Mouse (Mus musculus) embryonic stem cell, embryonic (primary cell): ENCODE measurements around the gene Nrn1.

Experiments
- CTCF ChIA-PET, 4 experiments: fragments of 300-600 bp in 2 of 4; fragments of 350-600 bp in 2 of 4; sonication (Branson Sonifier 250); formaldehyde crosslinking; loops; one replicate each; lab custom pipeline; 2022; ENCODE audit warnings: inconsistent platforms in 2 of 4; lab: Charles Lee
- POLR2A ChIA-PET, 4 experiments: fragments of 300-600 bp in 2 of 4; fragments of 350-600 bp in 2 of 4; sonication (Branson Sonifier 250); formaldehyde crosslinking; loops; one replicate each; lab custom pipeline; 2022; ENCODE audit warnings: antibody characterized with exemption in 4 of 4, inconsistent platforms in 1 of 4; lab: Charles Lee

The Nrn1 gene

GRCm38 (mm10) chr13:36727779-36728470 is 7.0 kb downstream of the Nrn1 start:
- ChIA-PET CTCF (interaction anchor here in 1 of 4 experiments (0.6 kb wide), 1 partner anchor 990 kb away, joined by 4 read pairs; no protein-coding TSS in a partner anchor), POLR2A (interaction anchor here (0.6 to 2.1 kb wide), 10 partner anchors 7 to 760 kb away, joined by 3 to 7 read pairs (median 4); partner anchors contain the start of gene Nrn1 (in 1 of the 4))

GRCm38 (mm10) chr13:36726951-36727778 is 7.8 kb downstream of the Nrn1 start:
- POLR2A ChIA-PET: interaction anchor here (0.5 to 2.1 kb wide), 9 partner anchors 8 to 759 kb away, joined by 3 to 7 read pairs (median 4); partner anchors contain the start of gene Nrn1 (in 1 of the 4)
- CTCF ChIA-PET: no interaction called here

GRCm38 (mm10) chr13:36726551-36726950 is 8.4 kb downstream of the Nrn1 start:
- ChIA-PET CTCF (no interaction called here), POLR2A (interaction anchor here in 2 of 4 experiments (0.5 to 2.1 kb wide), 3 partner anchors 9 to 755 kb away, joined by 4 to 7 read pairs (median 6); partner anchors contain the start of gene Nrn1 (in 1 of the 2))

GRCm38 (mm10) chr13:36725881-36726280 is 9.1 kb downstream of the Nrn1 start:
- ChIA-PET CTCF (no interaction called here), POLR2A (interaction anchor here in 2 of 4 experiments (0.6 to 2.1 kb wide), 2 partner anchors 8 to 10 kb away, joined by 6 to 7 read pairs; partner anchors contain the start of gene Nrn1 (in 1 of the 2))

GRCm38 (mm10) chr13:36724533-36725470 is 10.1 kb downstream of the Nrn1 start:
- POLR2A ChIA-PET: interaction anchor here in 1 of 4 experiments (0.6 to 1.6 kb wide), 4 partner anchors 8 to 11 kb away, joined by 3 to 5 read pairs (median 4); no protein-coding TSS in a partner anchor

GRCm38 (mm10) chr13:36723726-36724300 is 11.1 kb downstream of the Nrn1 start:
- ChIA-PET POLR2A (interaction anchor here in 1 of 4 experiments (0.8 to 1.6 kb wide), 3 partner anchors 10 to 12 kb away, joined by 3 to 5 read pairs (median 4); no protein-coding TSS in a partner anchor), CTCF (interaction anchor here in 1 of 4 experiments (0.6 kb wide), 1 partner anchor 11 kb away, joined by 3 read pairs; the partner anchor contains the start of gene Nrn1)

More at GRCm38 (mm10) chr13:36724533-36725470, 10.1 kb downstream of the Nrn1 start:
- CTCF ChIA-PET: interaction anchor here in 1 of 4 experiments (0.6 kb wide), 1 partner anchor 10 kb away, joined by 3 read pairs; the partner anchor contains the start of gene Nrn1

- ChIA-PET CTCF (interaction anchor here in 1 of 4 experiments (0.8 kb wide), 1 partner anchor 68 kb away, joined by 3 read pairs; no protein-coding TSS in a partner anchor), POLR2A (no interaction called here)
These were observed 12.6 kb downstream of the Nrn1 start for GRCm38 (mm10) chr13:36722309-36722708.

GRCm38 (mm10) chr13:36720297-36721017 is 14.5 kb downstream of the Nrn1 start:
- POLR2A ChIA-PET: no interaction called here
- CTCF ChIA-PET: no interaction called here

GRCm38 (mm10) chr13:36717376-36717775 is 17.6 kb downstream of the Nrn1 start:
- POLR2A ChIA-PET: interaction anchor here in 3 of 4 experiments (0.6 to 1.2 kb wide), 4 partner anchors 9 to 243 kb away, joined by 3 to 6 read pairs (median 4); no protein-coding TSS in a partner anchor
- CTCF ChIA-PET: no interaction called here

GRCm38 (mm10) chr13:36716708-36717107 is 18.2 kb downstream of the Nrn1 start:
- CTCF ChIA-PET: interaction anchor here in 1 of 4 experiments (0.6 kb wide), 1 partner anchor 705 kb away, joined by 3 read pairs; no protein-coding TSS in a partner anchor
- POLR2A ChIA-PET: no interaction called here

- POLR2A ChIA-PET: interaction anchor here in 1 of 4 experiments (1.0 kb wide), 1 partner anchor 10 kb away, joined by 5 read pairs; no protein-coding TSS in a partner anchor
- CTCF ChIA-PET: no interaction called here
These were observed 20.8 kb downstream of the Nrn1 start for GRCm38 (mm10) chr13:36714101-36714500.

GRCm38 (mm10) chr13:36707088-36707690 is 27.7 kb downstream of the Nrn1 start:
- POLR2A ChIA-PET: no interaction called here
- CTCF ChIA-PET: no interaction called here

GRCm38 (mm10) chr13:36696351-36696771 is 38.6 kb downstream of the Nrn1 start:
- ChIA-PET CTCF (no interaction called here), POLR2A (interaction anchor here in 1 of 4 experiments (0.6 kb wide), 1 partner anchor 13 kb away, joined by 3 read pairs; no protein-coding TSS in a partner anchor)

- CTCF ChIA-PET: interaction anchor here in 1 of 4 experiments (0.6 kb wide), 1 partner anchor 42 kb away, joined by 3 read pairs; no protein-coding TSS in a partner anchor
These were observed 39.3 kb downstream of the Nrn1 start for GRCm38 (mm10) chr13:36695516-36696201.

GRCm38 (mm10) chr13:36683581-36683980 is 51.4 kb downstream of the Nrn1 start:
- POLR2A ChIA-PET: no interaction called here
- CTCF ChIA-PET: no interaction called here

More at GRCm38 (mm10) chr13:36695516-36696201, 39.3 kb downstream of the Nrn1 start:
- POLR2A ChIA-PET: no interaction called here
